Mouse (Mus musculus) forebrain, embryonic 11.5 days (tissue): ENCODE results near the gene Dapk3. TPM values are rescaled to one million over a fixed set of nuclear protein-coding genes. Genes with fewer than 3 reads are reported as not detected.

ENCODE experiments used
- ATAC-seq: fragments of 200-750 bp; cut with Nextera tagmentation; replicated peaks from 2 replicates; pipeline ENCODE4 v1.8.0; 2017; ENCODE audit warnings: moderate TSS enrichment; ENCODE audit not compliant: low FRiP score
- DNase-seq: peaks from one replicate; pipeline ENCODE4 v3.0.0-alpha.2; 2017; ENCODE audit warnings: low spot score
- H3K27ac ChIP-seq: fragments of 300-500 bp; sonication (generic); 2 replicates; pipeline ENCODE4 v1.5.1; 2014; ENCODE audit warnings: low read depth, low read length
- H3K27me3 ChIP-seq: fragments of 300-500 bp; sonication (generic); 2 replicates; pipeline ENCODE4 v1.6.1; 2014; ENCODE audit warnings: mild to moderate bottlenecking, low read length, mixed read lengths; ENCODE audit not compliant: control insufficient read depth, insufficient read depth
- H3K36me3 ChIP-seq: fragments of 300-500 bp; sonication (generic); 2 replicates; pipeline ENCODE4 v1.6.1; 2014; ENCODE audit warnings: mild to moderate bottlenecking, low read length, moderate library complexity, mixed read lengths; ENCODE audit not compliant: control insufficient read depth, insufficient read depth
- H3K4me1 ChIP-seq: fragments of 300-500 bp; sonication (generic); replicated peaks from 2 replicates; pipeline ENCODE4 v1.6.1; 2014; ENCODE audit warnings: low read length, mixed read lengths; ENCODE audit not compliant: control insufficient read depth, insufficient read depth
- H3K4me2 ChIP-seq: fragments of 300-500 bp; sonication (generic); 2 replicates; pipeline ENCODE4 v1.6.1; 2014; ENCODE audit warnings: low read depth, mild to moderate bottlenecking, low read length, moderate library complexity, mixed read lengths; ENCODE audit not compliant: severe bottlenecking
- H3K4me3 ChIP-seq: fragments of 300-500 bp; sonication (generic); 2 replicates; pipeline ENCODE4 v1.5.1; 2014; ENCODE audit warnings: low read depth, low read length
- H3K9ac ChIP-seq: fragments of 300-500 bp; sonication (generic); 2 replicates; pipeline ENCODE4 v1.6.1; 2014; ENCODE audit warnings: low read length
- H3K9me3 ChIP-seq: fragments of 300-500 bp; sonication (generic); 2 replicates; pipeline ENCODE4 v1.6.1; 2016; ENCODE audit warnings: low read length, mixed read lengths; ENCODE audit not compliant: control insufficient read depth
- WGBS: fragments of 180-500 bp; shearing (Covaris S2); extraction: QIAGEN DNeasy Blood & Tissue Kit; methylation state at CpG from one replicate; pipeline ENCODE4 v1.1.7; 2014; 5-methylcytosine and 5-hydroxymethylcytosine counted together
- polyA plus RNA-seq: library from polyadenylated mRNA; unstranded; fragments of >200 nt; fragmentation: Nextera tagmentation; extraction: Ambion mirVana; gene quantifications from 2 replicates; pipeline ENCODE4 v1.2.1, GENCODE M21; 2014

Gene Dapk3
- polyA plus RNA-seq, 1 experiment from 2014 or later = 54.8 TPM

GRCm38 (mm10) chr10:81144667-81145066 is 38.1 kb upstream of the Dapk3 start:
- H3K4me3 ChIP-seq = no peak overlapping the region
- no peak for DNase-seq
- H3K27me3 ChIP-seq = no peaks in the 10 kb centered on the region
- no peak for ATAC-seq
- H3K4me2 ChIP-seq = no peak overlapping the region
- H3K36me3 ChIP-seq = peaks cover 15% of the 10 kb centered on the region
- 94% methylated on average over 27 of the region's 27 CpGs for WGBS
- H3K27ac ChIP-seq = no peak overlapping the region
- H3K4me1 ChIP-seq = peaks cover 5% of the 10 kb centered on the region; the same call in 1 of the 2 replicates
- no peaks in the 10 kb centered on the region for H3K9me3 ChIP-seq
- H3K9ac ChIP-seq = no peak overlapping the region

DNA sequence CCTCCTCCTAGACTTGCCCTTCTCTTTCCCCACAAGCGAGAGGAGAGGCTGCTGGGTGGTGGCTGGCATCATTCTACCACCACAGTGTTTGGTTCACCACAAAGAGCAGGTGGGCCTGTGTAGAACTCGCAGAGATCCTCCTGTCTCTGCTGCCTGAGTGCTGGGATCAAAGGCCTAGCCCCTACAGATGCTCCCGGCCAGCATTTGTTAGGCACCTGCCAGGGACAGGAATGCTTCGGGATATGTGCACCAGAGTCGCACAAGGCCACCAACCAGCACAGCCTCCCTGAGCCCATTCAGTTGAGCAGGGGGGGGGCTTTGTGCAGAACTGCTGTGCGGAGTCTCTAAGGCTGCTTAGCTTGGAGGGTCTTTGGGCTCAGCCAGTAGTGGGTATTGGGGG is 37.5 kb upstream of the Dapk3 start:
- H3K9me3 ChIP-seq = no peaks in the 10 kb centered on the region
- no peak overlapping the region for H3K27ac ChIP-seq
- ATAC-seq (no peak), DNase-seq (no peak)
- no peak overlapping the region for H3K9ac ChIP-seq
- peaks cover 15% of the 10 kb centered on the region for H3K36me3 ChIP-seq
- WGBS = 98% methylated on average over 6 of the region's 6 CpGs
- no peak overlapping the region for H3K4me3 ChIP-seq
- H3K27me3 ChIP-seq = no peaks in the 10 kb centered on the region
- H3K4me1 ChIP-seq = peaks cover 2% of the 10 kb centered on the region; the same call in 1 of the 2 replicates
- H3K4me2 ChIP-seq = no peak overlapping the region

- no peak overlapping the region for H3K27ac ChIP-seq
- 85% methylated on average over 7 of the region's 7 CpGs for WGBS
- ATAC-seq = no peak
These were observed 37.0 kb upstream of the Dapk3 start for GRCm38 (mm10) chr10:81145778-81146177.

DNA sequence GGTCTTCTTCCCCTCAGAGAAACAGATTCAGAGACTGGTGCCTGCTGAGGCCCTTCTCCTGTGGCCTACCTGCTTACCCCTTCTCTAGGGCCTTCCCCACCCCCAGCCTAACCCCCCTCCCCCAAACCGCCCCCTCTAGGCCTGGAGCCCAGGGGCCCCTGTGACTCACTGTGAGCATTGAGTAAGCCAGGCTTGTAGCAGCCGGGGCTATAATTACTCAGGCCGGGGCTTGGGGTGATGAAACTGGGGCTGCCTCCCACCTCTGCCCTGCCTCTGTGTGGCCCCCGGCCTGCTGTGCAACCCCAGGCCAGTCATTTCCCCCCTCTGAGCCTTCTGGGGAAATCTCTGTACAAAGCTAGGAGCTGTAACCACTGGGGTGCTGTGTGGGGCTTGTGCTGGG is 36.5 kb upstream of the Dapk3 start:
- no peaks in the 10 kb centered on the region for H3K27me3 ChIP-seq
- no peaks in the 10 kb centered on the region for H3K9me3 ChIP-seq
- H3K4me3 ChIP-seq = no peak overlapping the region
- H3K9ac ChIP-seq = no peak overlapping the region
- H3K4me1 ChIP-seq = no peaks in the 10 kb centered on the region
- no peak overlapping the region for H3K4me2 ChIP-seq
- no peak for ATAC-seq
- H3K36me3 ChIP-seq = peaks cover 15% of the 10 kb centered on the region
- WGBS = 89% methylated on average over 4 of the region's 4 CpGs
- DNase-seq = no peak
- no peak overlapping the region for H3K27ac ChIP-seq

More at GRCm38 (mm10) chr10:81145778-81146177, 37.0 kb upstream of the Dapk3 start:
- Histone ChIP-seq H3K4me2 (no peak overlapping the region), H3K4me3 (no peak overlapping the region), H3K27me3 (no peaks in the 10 kb centered on the region), H3K36me3 (peaks cover 15% of the 10 kb centered on the region), H3K9me3 (no peaks in the 10 kb centered on the region), H3K4me1 (no peaks in the 10 kb centered on the region; the same call in 1 of the 2 replicates), H3K9ac (no peak overlapping the region)
- DNase-seq = no peak

DNA sequence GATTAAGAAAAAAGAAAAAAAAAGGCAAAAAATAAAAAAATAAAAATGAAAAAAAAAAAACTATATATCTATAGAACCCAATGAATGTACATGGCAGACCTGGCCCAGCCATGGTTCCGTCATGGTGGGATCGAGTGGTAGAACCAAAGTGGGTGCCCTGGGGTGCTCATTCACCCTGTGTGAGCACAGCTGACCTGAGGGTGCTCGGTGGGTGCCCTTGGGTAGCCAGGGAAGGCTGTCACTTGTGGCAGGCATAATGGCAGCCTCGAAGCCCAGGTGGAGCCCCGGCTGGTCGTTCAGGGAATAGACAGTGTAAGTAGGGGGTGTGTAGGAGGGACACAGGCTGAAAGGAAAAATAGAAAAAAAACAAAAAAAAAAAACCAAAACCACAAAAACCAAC is 31.5 kb upstream of the Dapk3 start:
- WGBS = 82% methylated on average over 6 of the region's 6 CpGs
- H3K4me3 ChIP-seq = no peak overlapping the region
- H3K27me3 ChIP-seq = no peaks in the 10 kb centered on the region
- no peaks in the 10 kb centered on the region for H3K9me3 ChIP-seq
- no peaks in the 10 kb centered on the region for H3K4me1 ChIP-seq
- no peak overlapping the region for H3K9ac ChIP-seq
- no peak for DNase-seq
- peaks cover 17% of the 10 kb centered on the region for H3K36me3 ChIP-seq
- no peak overlapping the region for H3K27ac ChIP-seq
- no peak for ATAC-seq
- no peak overlapping the region for H3K4me2 ChIP-seq

- H3K27ac ChIP-seq = no peak overlapping the region; the same call in 1 of the 2 replicates
- ATAC-seq (no peak), DNase-seq (no peak)
- no peaks in the 10 kb centered on the region for H3K9me3 ChIP-seq
- H3K4me1 ChIP-seq = no peaks in the 10 kb centered on the region
- H3K4me3 ChIP-seq = no peak overlapping the region
- no peak overlapping the region for H3K9ac ChIP-seq
- H3K4me2 ChIP-seq = no peak overlapping the region
- WGBS = 79% methylated on average over 12 of the region's 12 CpGs
- H3K36me3 ChIP-seq = peaks cover 22% of the 10 kb centered on the region
- H3K27me3 ChIP-seq = no peaks in the 10 kb centered on the region
These were observed 30.2 kb upstream of the Dapk3 start for GRCm38 (mm10) chr10:81152609-81153008.

- Histone ChIP-seq H3K9me3 (no peaks in the 10 kb centered on the region), H3K36me3 (peaks cover 16% of the 10 kb centered on the region; the same call in 1 of the 2 replicates), H3K4me2 (no peak overlapping the region), H3K27me3 (no peaks in the 10 kb centered on the region), H3K9ac (no peak overlapping the region), H3K4me3 (no peak overlapping the region), H3K27ac (no peak overlapping the region), H3K4me1 (no peaks in the 10 kb centered on the region)
- DNase-seq (no peak), ATAC-seq (no peak)
- 96% methylated on average over 12 of the region's 12 CpGs for WGBS
These were observed 28.5 kb upstream of the Dapk3 start for GRCm38 (mm10) chr10:81154313-81154712.

GRCm38 (mm10) chr10:81154736-81155135 is 28.1 kb upstream of the Dapk3 start:
- no peaks in the 10 kb centered on the region for H3K4me1 ChIP-seq
- H3K27ac ChIP-seq = no peak overlapping the region

DNA sequence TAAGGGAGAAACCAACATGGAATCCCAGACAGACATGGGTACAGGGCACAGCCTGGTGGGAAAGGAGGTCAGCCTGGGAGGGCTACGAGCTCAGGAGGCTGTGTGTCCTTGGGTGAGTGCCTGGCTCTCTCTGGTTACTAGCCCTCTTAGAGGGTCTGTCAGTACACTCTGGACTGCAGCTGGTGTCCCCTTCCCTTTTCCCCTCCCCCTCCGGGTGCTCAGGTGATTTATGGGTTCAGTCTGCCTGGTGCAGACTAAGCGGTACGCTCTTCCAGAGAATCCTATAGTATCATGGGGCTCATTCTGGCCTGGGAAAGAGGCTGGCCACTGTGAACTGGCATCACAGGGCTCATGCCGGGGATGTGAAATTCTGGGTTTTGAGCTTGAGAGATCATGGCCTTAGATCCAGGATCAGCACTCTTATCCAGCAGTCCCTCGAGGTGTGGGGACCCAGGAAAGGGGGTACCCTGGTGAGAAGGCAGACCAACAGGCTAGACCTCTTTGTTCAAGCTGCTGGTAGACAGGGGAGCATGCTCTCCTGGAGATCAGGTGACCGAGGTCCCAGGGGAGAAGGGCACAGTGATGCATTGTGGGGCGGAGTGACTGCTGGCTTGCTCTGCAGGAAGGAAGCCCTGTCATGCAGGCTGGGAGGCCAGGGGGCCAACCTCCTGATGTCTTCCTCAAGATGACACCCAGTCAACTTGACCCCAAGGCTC is 21.0 kb upstream of the Dapk3 start:
- WGBS = 93% methylated on average over 8 of the region's 8 CpGs
- Histone ChIP-seq H3K9ac (no peak overlapping the region), H3K9me3 (no peaks in the 10 kb centered on the region), H3K36me3 (peaks cover 14% of the 10 kb centered on the region; the same call in 1 of the 2 replicates), H3K4me3 (no peak overlapping the region), H3K4me2 (no peak overlapping the region), H3K27ac (no peak overlapping the region), H3K27me3 (no peaks in the 10 kb centered on the region), H3K4me1 (peaks cover 2% of the 10 kb centered on the region)
- no peak for ATAC-seq
- DNase-seq = no peak

More at GRCm38 (mm10) chr10:81154736-81155135, 28.1 kb upstream of the Dapk3 start:
- Histone ChIP-seq H3K4me2 (no peak overlapping the region), H3K27me3 (no peaks in the 10 kb centered on the region), H3K9me3 (no peaks in the 10 kb centered on the region), H3K36me3 (peaks cover 16% of the 10 kb centered on the region; the same call in 1 of the 2 replicates), H3K9ac (no peak overlapping the region), H3K4me3 (no peak overlapping the region)
- 88% methylated on average over 6 of the region's 6 CpGs for WGBS
- ATAC-seq (no peak), DNase-seq (no peak)
